10 mouse cellular contexts compared by ENCODE assay signal in the genomic region with DNA sequence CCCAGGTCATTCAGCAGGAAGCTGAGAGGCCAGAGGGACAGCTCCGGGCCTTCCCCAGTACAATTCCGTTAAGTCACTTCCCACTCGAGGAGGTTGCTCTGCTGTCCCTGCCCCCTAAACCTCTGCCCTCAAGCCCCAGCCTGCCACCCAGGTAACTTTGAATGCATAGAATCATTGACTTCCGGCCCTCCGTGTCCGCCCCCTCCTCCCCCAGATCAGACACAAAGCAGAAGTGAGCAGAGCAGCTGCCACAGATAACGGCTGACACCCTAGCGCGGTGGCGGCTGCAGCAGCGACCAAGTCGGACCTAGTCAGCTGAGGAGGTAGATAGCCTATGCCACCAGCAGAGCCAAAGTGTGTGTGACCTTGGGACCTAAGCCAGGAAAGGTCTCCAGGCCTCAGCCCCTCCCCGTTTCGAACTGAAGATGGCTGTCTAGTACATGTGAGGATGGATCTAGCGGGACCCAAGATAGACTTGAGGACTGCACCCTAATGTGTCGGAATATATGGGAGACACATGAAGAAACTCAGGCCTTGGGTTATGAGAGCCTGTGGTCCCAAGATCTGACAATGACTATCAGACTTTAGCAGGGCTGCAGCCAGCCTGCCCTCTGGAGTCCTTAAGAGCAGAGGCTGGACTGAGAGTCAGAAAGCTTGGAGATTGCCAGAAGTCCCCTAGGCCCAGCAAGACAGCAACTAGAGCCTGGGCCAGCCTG. TPM values are rescaled to one million over a fixed set of nuclear protein-coding genes. Genes with fewer than 3 reads are reported as not detected.
A peak's percentile ranks its signal among the peaks of the same experiment; 100 is the strongest.
DNase-seq lines count a peak whose midpoint lies in the region; ATAC-seq lines count a peak whose summit lies in the region.
"Had no signal": no experiment of that assay in that cellular context is flagged by ENCODE, and none has a peak within 500 bp of the region (broad histone marks: within the 10 kb centered on the region; RNA-seq: fewer than 3 reads in every experiment).

No protein-coding gene starts in this region.

- no peaks in the 10 kb centered on the region for H3K9me3 ChIP-seq in midbrain, embryonic 10.5 days (replicated peaks)
- no peaks in the 10 kb centered on the region for H3K9me3 ChIP-seq in midbrain, embryonic 14.5 days (ENCODE audit: control insufficient read depth, low read length)
- 0 out of 2 replicates have a peak, but pooled peaks cover 5% of the 10 kb centered on the region for H3K9me3 ChIP-seq in megakaryocyte, embryonic 14.5 days
- H3K9me3 ChIP-seq in hindbrain, embryonic 11.5 days (ENCODE audit: control insufficient read depth, low read length), result no peaks in the 10 kb centered on the region

- WGBS in midbrain, embryonic 10.5 days, result 81% methylated on average over 16 of the region's 16 CpGs
- WGBS in midbrain, embryonic 14.5 days, result 68% methylated on average over 16 of the region's 16 CpGs
- WGBS in hindbrain, embryonic 11.5 days, result 71% methylated on average over 16 of the region's 16 CpGs

- peak overlapping the region; percentile 7 for H3K27ac ChIP-seq in midbrain, embryonic 10.5 days (replicated peaks)
- no peak overlapping the region for H3K27ac ChIP-seq in midbrain, embryonic 14.5 days (replicated peaks; ENCODE audit: low read depth, low read length)
- no peak overlapping the region for H3K27ac ChIP-seq in hindbrain, embryonic 11.5 days (ENCODE audit: low read depth, low read length)

- H3K4me1 ChIP-seq in midbrain, embryonic 10.5 days, result no peaks in the 10 kb centered on the region
- H3K4me1 ChIP-seq in midbrain, embryonic 14.5 days (ENCODE audit: control insufficient read depth, insufficient read depth, low read length), result no peaks in the 10 kb centered on the region
- H3K4me1 ChIP-seq in megakaryocyte, embryonic 14.5 days, result peaks cover 87% of the 10 kb centered on the region
- no peaks in the 10 kb centered on the region for H3K4me1 ChIP-seq in hindbrain, embryonic 11.5 days (replicated peaks; ENCODE audit: control insufficient read depth, insufficient read depth, low read length)

- H3K9ac ChIP-seq in midbrain, embryonic 14.5 days (replicated peaks; ENCODE audit: low read length), result no peak overlapping the region
- no peak overlapping the region for H3K9ac ChIP-seq in hindbrain, embryonic 11.5 days (ENCODE audit: low read depth, low read length)

- H3K36me3 ChIP-seq in midbrain, embryonic 10.5 days, result no peaks in the 10 kb centered on the region
- no peaks in the 10 kb centered on the region for H3K36me3 ChIP-seq in midbrain, embryonic 14.5 days (ENCODE audit: control insufficient read depth, insufficient read depth, low read length)
- H3K36me3 ChIP-seq in megakaryocyte, embryonic 14.5 days (replicated peaks; ENCODE audit: low read length), result peaks cover 59% of the 10 kb centered on the region
- no peaks in the 10 kb centered on the region for H3K36me3 ChIP-seq in hindbrain, embryonic 11.5 days (ENCODE audit: control insufficient read depth, insufficient read depth, low read length)

- ATAC-seq in midbrain, embryonic 14.5 days (ENCODE audit: low FRiP score, low TSS enrichment), result no peak
- ATAC-seq in hindbrain, embryonic 11.5 days (ENCODE audit: low FRiP score), result no peak

- H3K4me2 ChIP-seq in midbrain, embryonic 14.5 days (ENCODE audit: low read length), result no peak overlapping the region
- no peak overlapping the region for H3K4me2 ChIP-seq in hindbrain, embryonic 11.5 days (replicated peaks; ENCODE audit: low read depth, low read length)

- DNase-seq in midbrain, embryonic 10.5 days (ENCODE audit: low spot score), result no peak
- DNase-seq in midbrain, embryonic 14.5 days, result no peak
- peak; percentile 53 for DNase-seq in heart, postnatal 4 days
- peak; percentile 85 for DNase-seq in thymus, postnatal 4 days
- no peak for DNase-seq in layer of hippocampus, adult 9-11 months
- DNase-seq in hindbrain, embryonic 11.5 days (ENCODE audit: low spot score), result no peak
- no peak for DNase-seq in cerebellum, adult 9-11 months

- H3K27me3 ChIP-seq in midbrain, embryonic 10.5 days (ENCODE audit: low read depth, poor library complexity, severe bottlenecking), result no peaks in the 10 kb centered on the region
- H3K27me3 ChIP-seq in midbrain, embryonic 14.5 days (ENCODE audit: control insufficient read depth, insufficient read depth, low read length), result no peaks in the 10 kb centered on the region
- H3K27me3 ChIP-seq in megakaryocyte, embryonic 14.5 days (replicated peaks), result no peaks in the 10 kb centered on the region
- H3K27me3 ChIP-seq in hindbrain, embryonic 11.5 days (ENCODE audit: control insufficient read depth, insufficient read depth, low read length), result no peaks in the 10 kb centered on the region

- no peak overlapping the region for H3K4me3 ChIP-seq in midbrain, embryonic 10.5 days
- H3K4me3 ChIP-seq in midbrain, embryonic 14.5 days (replicated peaks; ENCODE audit: low read depth, low read length), result no peak overlapping the region
- peak overlapping the region; percentile 98 for H3K4me3 ChIP-seq in megakaryocyte, embryonic 14.5 days (replicated peaks)
- H3K4me3 ChIP-seq in hindbrain, embryonic 11.5 days (ENCODE audit: low read depth, low read length), result no peak overlapping the region

RNA-seq across cellular contexts. Expression of a gene that starts 0.9 kb away (rescaled TPM):
- polyA plus RNA-seq in midbrain, embryonic 10.5 days (2016; fragmentation: Nextera tagmentation; extraction: Ambion mirVana), result 9.1 and 9.5 TPM in 2 replicates
- polyA plus RNA-seq in midbrain, embryonic 14.5 days (2014; fragmentation: Nextera tagmentation; extraction: Ambion mirVana), result 3.7 and 7.0 TPM in 2 replicates
- total RNA-seq in heart, postnatal 4 days (2021), result 1 to 10 TPM; 2.1 to 2.6 TPM
- 860 and 3,464 TPM in 2 replicates for polyA plus RNA-seq in megakaryocyte, embryonic 14.5 days (2012; ENCODE audit: insufficient read depth, low replicate concordance)
- polyA plus RNA-seq in hindbrain, embryonic 11.5 days (2014; fragmentation: Nextera tagmentation; extraction: Ambion mirVana), result 6.4 and 7.6 TPM in 2 replicates
- polyA plus RNA-seq: Patski had no signal

RNA-seq across cellular contexts. Expression of a gene that starts 25.1 kb away (rescaled TPM):
- 5.9 and 6.7 TPM in 2 replicates for polyA plus RNA-seq in midbrain, embryonic 10.5 days (2016; fragmentation: Nextera tagmentation; extraction: Ambion mirVana)
- polyA plus RNA-seq in midbrain, embryonic 14.5 days (2014; fragmentation: Nextera tagmentation; extraction: Ambion mirVana), result 1.8 and 2.3 TPM in 2 replicates
- 1 to 10 TPM; 4.2 to 5.6 TPM for total RNA-seq in heart, postnatal 4 days (2021)
- polyA plus RNA-seq in megakaryocyte, embryonic 14.5 days (2012; ENCODE audit: insufficient read depth, low replicate concordance), result 27.7 and 31.6 TPM in 2 replicates
- polyA plus RNA-seq in hindbrain, embryonic 11.5 days (2014; fragmentation: Nextera tagmentation; extraction: Ambion mirVana), result 2.1 and 4.4 TPM in 2 replicates

RNA-seq across cellular contexts. Expression of a gene that starts 27.2 kb away (rescaled TPM):
- 0.02 TPM in 1 of 2 replicates, not detected in the other for polyA plus RNA-seq in midbrain, embryonic 10.5 days (2016; fragmentation: Nextera tagmentation; extraction: Ambion mirVana)
- 0.18 and 0.23 TPM in 2 replicates for polyA plus RNA-seq in midbrain, embryonic 14.5 days (2014; fragmentation: Nextera tagmentation; extraction: Ambion mirVana)
- total RNA-seq in heart, postnatal 4 days (2021), result under 1 TPM; 0.07 TPM
- polyA plus RNA-seq in megakaryocyte, embryonic 14.5 days (2012; ENCODE audit: insufficient read depth, low replicate concordance), result not detected in 2 replicates
- polyA plus RNA-seq in hindbrain, embryonic 11.5 days (2014; fragmentation: Nextera tagmentation; extraction: Ambion mirVana), result 0.10 and 0.22 TPM in 2 replicates
- total RNA-seq: heart, postnatal 14 days had no signal

RNA-seq across cellular contexts. Expression of a gene that starts 40.5 kb away (rescaled TPM):
- polyA plus RNA-seq in midbrain, embryonic 10.5 days (2016; fragmentation: Nextera tagmentation; extraction: Ambion mirVana), result 10.0 and 11.0 TPM in 2 replicates
- 5.6 and 7.3 TPM in 2 replicates for polyA plus RNA-seq in midbrain, embryonic 14.5 days (2014; fragmentation: Nextera tagmentation; extraction: Ambion mirVana)
- 10 to 100 TPM; 63.6 to 64.5 TPM for total RNA-seq in heart, postnatal 4 days (2021)
- polyA plus RNA-seq in megakaryocyte, embryonic 14.5 days (2012; ENCODE audit: insufficient read depth, low replicate concordance), result 22.8 and 31.2 TPM in 2 replicates
- polyA plus RNA-seq in hindbrain, embryonic 11.5 days (2014; fragmentation: Nextera tagmentation; extraction: Ambion mirVana), result 11.8 and 12.4 TPM in 2 replicates

Comparison
In these comparisons a context has a peak if more than half of its experiments do, and no peak if none do; other contexts are left out.
1. DNase-seq: peak in heart, postnatal 4 days (single experiment) and thymus, postnatal 4 days (single experiment); none in midbrain, embryonic 10.5 days (single experiment), midbrain, embryonic 14.5 days (single experiment), layer of hippocampus, adult 9-11 months (single experiment), hindbrain, embryonic 11.5 days (single experiment) and cerebellum, adult 9-11 months (single experiment).
2. RNA of a gene that starts 0.9 kb away (polyA plus RNA-seq): 860 to 3,464 TPM in megakaryocyte, embryonic 14.5 days; 9.1 to 9.5 TPM in midbrain, embryonic 10.5 days, 3.7 to 7.0 TPM in midbrain, embryonic 14.5 days and 6.4 to 7.6 TPM in hindbrain, embryonic 11.5 days; every median in the first group is over 10 times any median in the second.